In genomic region chr10:117531798-117532747, GRCm38 (mm10) we compare ENCODE assay signal across 17 mouse cellular contexts.
A peak's percentile ranks its signal among the peaks of the same experiment; 100 is the strongest.
DNase-seq lines count a peak whose midpoint lies in the region; ATAC-seq and TF ChIP-seq lines count a peak whose summit lies in the region.
"Had no signal": no experiment of that assay in that cellular context is flagged by ENCODE, and none has a peak within 500 bp of the region (broad histone marks: within the 10 kb centered on the region; RNA-seq: fewer than 3 reads in every experiment).

No protein-coding gene starts in this region.

- ATAC-seq in liver, embryonic 11.5 days (replicated peaks; ENCODE audit: low FRiP score) = no peak
- ATAC-seq in embryonic facial prominence, embryonic 15.5 days (ENCODE audit: insufficient number of reproducible peaks, low FRiP score, low TSS enrichment, low read depth) = peak; percentile 31; the same call in 1 of the 2 replicates
- peak; percentile 62; the same call in 1 of the 2 replicates for ATAC-seq in megakaryocyte, adult 5-6 weeks (ENCODE audit: poor library complexity, severe bottlenecking)
- ATAC-seq in heart, embryonic 12.5 days (ENCODE audit: insufficient number of reproducible peaks, low FRiP score) = no peak
- ATAC-seq: inflammation-experienced regulatory T-cells, adult 6 months; liver, embryonic 12.5 days had no signal

- no peak overlapping the region for H3K4me3 ChIP-seq in liver, adult 2 months (ENCODE audit: insufficient read depth, low read depth, low read length)
- H3K4me3 ChIP-seq in liver, embryonic 11.5 days (ENCODE audit: low read depth, low read length) = no peak overlapping the region
- H3K4me3 ChIP-seq in embryonic facial prominence, embryonic 15.5 days (replicated peaks) = no peak overlapping the region
- H3K4me3 ChIP-seq in heart, embryonic 12.5 days = no peak overlapping the region
- H3K4me3 ChIP-seq: erythroblast, embryonic 14.5 days; heart, embryonic 13.5 days; liver, embryonic 12.5 days; neural tube, embryonic 15.5 days had no signal

- WGBS in liver, adult 2 months = 89% methylated on average over 17 of the region's 17 CpGs
- 83% methylated on average over 17 of the region's 17 CpGs for WGBS in liver, embryonic 11.5 days
- WGBS in embryonic facial prominence, embryonic 15.5 days = 57% methylated on average over 17 of the region's 17 CpGs
- 84% methylated on average over 17 of the region's 17 CpGs for WGBS in heart, embryonic 12.5 days

- DNase-seq in liver, adult 2 months (ENCODE audit: extremely low read depth, low read depth, low spot score) = peak; percentile 14
- DNase-seq in liver, embryonic 11.5 days (ENCODE audit: low spot score) = no peak
- peak; percentile 11 to 30 for DNase-seq in B cell, adult 2 months
- DNase-seq in right cerebral cortex, postnatal 36 days (ENCODE audit: low spot score in 2 of 2) = no peak
- DNase-seq in thymus, postnatal 36 days = no peak
- DNase-seq: cerebellum, adult 18-20 months; gastrocnemius, postnatal 14 days; lung, postnatal 10 days had no signal

- H3K4me1 ChIP-seq in liver, adult 2 months (ENCODE audit: control insufficient read depth, insufficient read depth, low read length) = no peaks in the 10 kb centered on the region
- H3K4me1 ChIP-seq in liver, embryonic 11.5 days (replicated peaks; ENCODE audit: control insufficient read depth, insufficient read depth, low read length) = no peaks in the 10 kb centered on the region
- H3K4me1 ChIP-seq in embryonic facial prominence, embryonic 15.5 days = peaks cover 13% of the 10 kb centered on the region; the same call in 1 of the 2 replicates
- no peaks in the 10 kb centered on the region for H3K4me1 ChIP-seq in heart, embryonic 12.5 days (replicated peaks)
- H3K4me1 ChIP-seq: heart, embryonic 13.5 days; liver, embryonic 12.5 days; neural tube, embryonic 15.5 days had no signal

- H3K9me3 ChIP-seq in liver, embryonic 11.5 days (ENCODE audit: control insufficient read depth, low read length) = no peaks in the 10 kb centered on the region
- H3K9me3 ChIP-seq in embryonic facial prominence, embryonic 15.5 days (replicated peaks) = no peaks in the 10 kb centered on the region
- H3K9me3 ChIP-seq in heart, embryonic 12.5 days (replicated peaks) = 0 out of 2 replicates have a peak, but pooled peaks cover 2% of the 10 kb centered on the region
- H3K9me3 ChIP-seq: heart, embryonic 13.5 days; liver, embryonic 12.5 days; neural tube, embryonic 15.5 days had no signal

- H3K4me2 ChIP-seq in liver, embryonic 11.5 days = no peak overlapping the region
- no peak overlapping the region for H3K4me2 ChIP-seq in embryonic facial prominence, embryonic 15.5 days (replicated peaks)
- no peak overlapping the region for H3K4me2 ChIP-seq in heart, embryonic 12.5 days
- H3K4me2 ChIP-seq: heart, embryonic 13.5 days; liver, embryonic 12.5 days; midbrain, embryonic 11.5 days; neural tube, embryonic 15.5 days had no signal

- no peak overlapping the region for H3K9ac ChIP-seq in liver, adult 2 months (ENCODE audit: low read depth, low read length)
- H3K9ac ChIP-seq in liver, embryonic 11.5 days (ENCODE audit: low read depth, low read length) = no peak overlapping the region
- no peak overlapping the region for H3K9ac ChIP-seq in embryonic facial prominence, embryonic 15.5 days
- no peak overlapping the region for H3K9ac ChIP-seq in heart, embryonic 12.5 days
- H3K9ac ChIP-seq: heart, embryonic 13.5 days; liver, embryonic 12.5 days; neural tube, embryonic 15.5 days had no signal

- H3K36me3 ChIP-seq in liver, adult 2 months (ENCODE audit: control insufficient read depth, insufficient read depth, low read length) = no peaks in the 10 kb centered on the region
- no peaks in the 10 kb centered on the region for H3K36me3 ChIP-seq in liver, embryonic 11.5 days (ENCODE audit: control insufficient read depth, insufficient read depth, low read length)
- H3K36me3 ChIP-seq in embryonic facial prominence, embryonic 15.5 days = no peaks in the 10 kb centered on the region
- H3K36me3 ChIP-seq in heart, embryonic 12.5 days = no peaks in the 10 kb centered on the region
- H3K36me3 ChIP-seq: heart, embryonic 13.5 days; liver, embryonic 12.5 days; neural tube, embryonic 15.5 days had no signal

- no peak for TF ChIP-seq POLR2A in liver, adult 2 months (IDR thresholded peaks at IDR 0.05; ENCODE audit: extremely low read depth, insufficient read depth, low read length)

- H3K27me3 ChIP-seq in liver, adult 2 months (ENCODE audit: control insufficient read depth, insufficient read depth, low read length) = no peaks in the 10 kb centered on the region
- no peaks in the 10 kb centered on the region for H3K27me3 ChIP-seq in liver, embryonic 11.5 days (replicated peaks; ENCODE audit: control insufficient read depth, insufficient read depth, low read length)
- no peaks in the 10 kb centered on the region for H3K27me3 ChIP-seq in embryonic facial prominence, embryonic 15.5 days
- H3K27me3 ChIP-seq in heart, embryonic 12.5 days (replicated peaks) = no peaks in the 10 kb centered on the region
- H3K27me3 ChIP-seq: heart, embryonic 13.5 days; liver, embryonic 12.5 days; neural tube, embryonic 15.5 days had no signal

- no peak for TF ChIP-seq CTCF in liver, adult 2 months (IDR thresholded peaks at IDR 0.05; ENCODE audit: low read depth, low read length)

- H3K27ac ChIP-seq in liver, adult 2 months (replicated peaks; ENCODE audit: insufficient read depth, low read depth, low read length) = no peak overlapping the region
- H3K27ac ChIP-seq in liver, embryonic 11.5 days (ENCODE audit: low read depth, low read length) = no peak overlapping the region
- no peak overlapping the region for H3K27ac ChIP-seq in embryonic facial prominence, embryonic 15.5 days (replicated peaks)
- H3K27ac ChIP-seq in heart, embryonic 12.5 days (ENCODE audit: poor library complexity, severe bottlenecking) = no peak overlapping the region
- H3K27ac ChIP-seq: heart, embryonic 13.5 days; liver, embryonic 12.5 days; neural tube, embryonic 15.5 days had no signal

- no peaks in the 10 kb centered on the region for H3K79me2 ChIP-seq in liver, adult 2 months (ENCODE audit: control insufficient read depth, insufficient read depth, low read length)

Comparison
In these comparisons a context has a peak if more than half of its experiments do, and no peak if none do; other contexts are left out.
1. DNase-seq: peak in liver, adult 2 months (single experiment) and B cell, adult 2 months (2 of 2); none in liver, embryonic 11.5 days (single experiment), right cerebral cortex, postnatal 36 days (0 of 2) and thymus, postnatal 36 days (0 of 2).
2. ATAC-seq: peak in embryonic facial prominence, embryonic 15.5 days (single experiment) and megakaryocyte, adult 5-6 weeks (single experiment); none in liver, embryonic 11.5 days (single experiment) and heart, embryonic 12.5 days (single experiment).